Comparison of ENCODE assay signal across 23 mouse cellular contexts in the genomic region with DNA sequence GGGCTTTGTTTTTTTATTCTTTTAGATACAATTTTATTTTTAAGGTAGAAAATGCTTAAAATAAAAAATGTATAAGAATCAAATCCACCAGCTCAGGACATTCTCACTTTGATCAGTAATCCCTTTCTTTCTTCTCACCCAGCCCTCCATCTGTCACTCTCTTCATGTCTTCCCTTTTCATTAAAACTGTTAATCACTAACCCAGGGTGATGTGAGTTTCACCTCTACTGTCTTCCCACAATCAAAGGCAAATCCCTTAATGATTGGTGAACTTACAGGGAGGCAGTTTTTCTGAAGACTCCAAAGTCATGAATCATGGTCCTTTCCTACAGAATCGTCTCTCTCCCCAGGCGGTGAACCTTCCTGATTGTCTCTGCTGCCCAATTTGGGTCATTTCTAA.
DNase-seq lines count a peak whose midpoint lies in the region; ATAC-seq and TF ChIP-seq lines count a peak whose summit lies in the region.
"Had no signal": no experiment of that assay in that cellular context is flagged by ENCODE, and none has a peak within 500 bp of the region (broad histone marks: within the 10 kb centered on the region; RNA-seq: fewer than 3 reads in every experiment).

No protein-coding gene starts in this region.

- H3K9ac ChIP-seq in kidney, embryonic 15.5 days: no peak overlapping the region
- no peak overlapping the region for H3K9ac ChIP-seq in kidney, postnatal 0 days (ENCODE audit: low read depth, low read length)
- H3K9ac ChIP-seq: embryonic facial prominence, embryonic 13.5 days; embryonic facial prominence, embryonic 15.5 days; forebrain, embryonic 12.5 days had no signal

- no peak for TF ChIP-seq CTCF in kidney, postnatal 0 days (IDR thresholded peaks at IDR 0.05; ENCODE audit: low read depth)
- TF ChIP-seq CTCF in spleen, adult 2 months (IDR thresholded peaks at IDR 0.05; ENCODE audit: extremely low read depth, insufficient read depth, insufficient read length, insufficient replicate concordance): no peak

- WGBS in kidney, embryonic 15.5 days: 52% methylated on average over 2 of the region's 2 CpGs
- WGBS in kidney, postnatal 0 days: 53% methylated on average over 2 of the region's 2 CpGs
- WGBS in spleen, adult 2 months: 87% methylated on average over 2 of the region's 2 CpGs

- H3K4me3 ChIP-seq in kidney, embryonic 15.5 days (replicated peaks): no peak overlapping the region
- no peak overlapping the region for H3K4me3 ChIP-seq in kidney, postnatal 0 days (replicated peaks; ENCODE audit: low read depth, low read length)
- no peak overlapping the region for H3K4me3 ChIP-seq in spleen, adult 2 months (ENCODE audit: extremely low read depth, insufficient read depth, insufficient read length)
- H3K4me3 ChIP-seq: embryonic facial prominence, embryonic 13.5 days; embryonic facial prominence, embryonic 15.5 days; erythroblast, embryonic 14.5 days; forebrain, embryonic 10.5 days; forebrain, embryonic 12.5 days had no signal

- no peaks in the 10 kb centered on the region for H3K9me3 ChIP-seq in kidney, embryonic 15.5 days (replicated peaks)
- no peaks in the 10 kb centered on the region for H3K9me3 ChIP-seq in kidney, postnatal 0 days (replicated peaks; ENCODE audit: low read length)
- H3K9me3 ChIP-seq: embryonic facial prominence, embryonic 13.5 days; embryonic facial prominence, embryonic 15.5 days; forebrain, embryonic 10.5 days; forebrain, embryonic 12.5 days had no signal

- TF ChIP-seq POLR2A in spleen, adult 2 months (IDR thresholded peaks at IDR 0.05; ENCODE audit: low read depth, low read length): no peak

- H3K36me3 ChIP-seq in kidney, embryonic 15.5 days: peaks cover 7% of the 10 kb centered on the region; the same call in 1 of the 2 replicates
- H3K36me3 ChIP-seq in kidney, postnatal 0 days (ENCODE audit: insufficient read depth, low read length): no peaks in the 10 kb centered on the region
- H3K36me3 ChIP-seq in spleen, adult 2 months (ENCODE audit: control insufficient read depth, insufficient read depth, low read length): peaks cover 6% of the 10 kb centered on the region; the same call in 1 of the 2 replicates
- H3K36me3 ChIP-seq: embryonic facial prominence, embryonic 15.5 days had no signal

- no peak overlapping the region for H3K4me2 ChIP-seq in kidney, embryonic 15.5 days
- H3K4me2 ChIP-seq in kidney, postnatal 0 days (ENCODE audit: low read length): no peak overlapping the region
- H3K4me2 ChIP-seq: embryonic facial prominence, embryonic 13.5 days; embryonic facial prominence, embryonic 15.5 days; forebrain, embryonic 12.5 days had no signal

- no peak for DNase-seq in kidney, postnatal 36 days
- peak; percentile 14 for DNase-seq in kidney, postnatal 0 days (ENCODE audit: low spot score)
- no peak for DNase-seq in kidney, postnatal 14 days
- no peak for DNase-seq in spleen, adult 2 months (ENCODE audit: low read depth in 1 of 2, low spot score in 2 of 2)
- no peak for DNase-seq in spleen, adult 18-20 months
- no peak for DNase-seq in embryo, embryonic 9.5 days (ENCODE audit: extremely low spot score)
- DNase-seq: adrenal gland, adult 8-10 months; adrenal gland, postnatal 14 days; adrenal gland, postnatal 36 days; cerebellum, adult 11-12 months; cerebellum, adult 2 months; cerebellum, adult 9-10 months; cerebellum, postnatal 10 days; cerebellum, postnatal 25 days had no signal

- peak overlapping the region; percentile 73 for H3K27ac ChIP-seq in kidney, embryonic 15.5 days
- no peak overlapping the region for H3K27ac ChIP-seq in kidney, postnatal 0 days
- peak overlapping the region; percentile 44 for H3K27ac ChIP-seq in spleen, adult 2 months (ENCODE audit: insufficient read depth, low read length)
- H3K27ac ChIP-seq: embryonic facial prominence, embryonic 13.5 days; embryonic facial prominence, embryonic 15.5 days; forebrain, embryonic 10.5 days; forebrain, embryonic 12.5 days had no signal

- ATAC-seq in kidney, embryonic 15.5 days (replicated peaks; ENCODE audit: low FRiP score): peak; percentile 73; the same call in 1 of the 2 replicates
- ATAC-seq in kidney, postnatal 0 days (replicated peaks; ENCODE audit: low FRiP score, low read depth): no peak
- ATAC-seq: activated CD4-positive, CD25-positive, alpha-beta regulatory T cell, adult 4 months; forebrain, embryonic 14.5 days; forebrain, embryonic 16.5 days had no signal

- H3K4me1 ChIP-seq in kidney, embryonic 15.5 days: 0 out of 2 replicates have a peak, but pooled peaks cover 2% of the 10 kb centered on the region
- 0 out of 2 replicates have a peak, but pooled peaks cover 2% of the 10 kb centered on the region for H3K4me1 ChIP-seq in kidney, postnatal 0 days (replicated peaks; ENCODE audit: insufficient read depth, low read length)
- H3K4me1 ChIP-seq in spleen, adult 2 months (ENCODE audit: control insufficient read depth, insufficient read depth, insufficient read length): peaks cover 17% of the 10 kb centered on the region
- H3K4me1 ChIP-seq: embryonic facial prominence, embryonic 13.5 days; embryonic facial prominence, embryonic 15.5 days; forebrain, embryonic 10.5 days; forebrain, embryonic 12.5 days had no signal

- H3K27me3 ChIP-seq in kidney, embryonic 15.5 days: no peaks in the 10 kb centered on the region
- no peaks in the 10 kb centered on the region for H3K27me3 ChIP-seq in kidney, postnatal 0 days (ENCODE audit: insufficient read depth, low read length)
- no peaks in the 10 kb centered on the region for H3K27me3 ChIP-seq in spleen, adult 2 months (ENCODE audit: control insufficient read depth, insufficient read depth, low read length)
- H3K27me3 ChIP-seq: embryonic facial prominence, embryonic 13.5 days; embryonic facial prominence, embryonic 15.5 days; forebrain, embryonic 12.5 days had no signal
